Mouse (Mus musculus): ENCODE data around the gene Exoc3l4. TPM values are rescaled to one million over a fixed set of nuclear protein-coding genes. Genes with fewer than 3 reads are reported as not detected.
A peak's percentile ranks its signal among the peaks of the same experiment; 100 is the strongest.

The Exoc3l4 gene
- polyA plus RNA-seq, 1 experiment from 2014 or later = 10.7 TPM

DNA sequence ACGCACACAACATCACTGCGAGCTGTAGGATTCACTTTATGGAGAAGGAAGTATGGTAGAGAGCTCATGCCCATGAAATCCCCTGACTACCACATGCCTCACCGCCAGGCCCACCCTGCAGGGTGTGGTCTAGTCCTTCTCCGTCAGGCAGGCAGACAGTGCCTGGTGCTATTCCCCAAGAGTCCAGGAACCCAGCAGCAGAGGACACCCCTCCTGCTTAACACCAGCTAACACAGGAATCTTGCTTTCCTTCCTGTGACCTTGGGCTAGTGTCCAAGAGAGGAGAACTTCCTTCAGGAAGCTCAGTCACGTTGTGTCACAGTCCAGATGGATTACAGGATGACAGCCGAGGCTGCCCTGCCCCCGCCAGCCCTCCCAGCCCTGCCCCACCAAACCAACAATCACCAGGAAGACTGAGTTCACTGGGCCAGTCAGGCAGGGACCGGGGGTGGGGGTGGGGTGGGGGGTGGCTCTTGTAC is 30.1 kb upstream of the Exoc3l4 start:
- no peak overlapping the region for H3K4me2 ChIP-seq
- ATAC-seq (ENCODE audit: insufficient read depth) (peak; percentile 94), DNase-seq (peak; percentile 79)
- no peak overlapping the region for H3K4me3 ChIP-seq (ENCODE audit: low read depth, low read length)
- 29% methylated on average over 8 of the region's 8 CpGs for WGBS
- peak overlapping the region; percentile 52; the same call in 1 of the 2 replicates for H3K27ac ChIP-seq (ENCODE audit: low read depth)
- no peaks in the 10 kb centered on the region for H3K27me3 ChIP-seq (ENCODE audit: insufficient read depth, low read length)
- no peaks in the 10 kb centered on the region for H3K9me3 ChIP-seq (ENCODE audit: low read depth, low read length)
- H3K9ac ChIP-seq = no peak overlapping the region
- peaks cover 10% of the 10 kb centered on the region for H3K4me1 ChIP-seq (ENCODE audit: insufficient read depth)
- no peak for TF ChIP-seq CTCF (IDR thresholded peaks at IDR 0.05; ENCODE audit: low read depth)
- H3K36me3 ChIP-seq (ENCODE audit: insufficient read depth) = no peaks in the 10 kb centered on the region

DNA sequence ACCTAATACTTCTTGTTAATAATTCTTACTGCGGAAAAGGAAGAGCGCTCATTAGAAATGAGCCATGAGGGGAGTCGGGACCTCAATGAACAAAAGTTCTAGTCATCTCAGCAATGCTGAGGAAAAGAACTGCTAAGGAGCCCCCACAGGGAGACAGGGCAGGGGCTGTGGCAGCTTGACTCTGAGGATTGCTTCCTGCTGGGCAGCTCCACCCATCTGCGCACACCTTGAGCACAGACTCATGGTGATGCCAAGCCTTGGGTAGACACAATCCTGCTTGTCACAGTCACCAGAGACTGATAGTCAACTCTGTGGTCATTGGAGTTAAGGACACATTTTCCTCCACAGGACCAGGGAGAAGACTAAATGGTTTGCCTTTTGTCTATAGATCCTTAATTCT is 29.7 kb upstream of the Exoc3l4 start:
- no peak for TF ChIP-seq CTCF (IDR thresholded peaks at IDR 0.05; ENCODE audit: low read depth)
- no peaks in the 10 kb centered on the region for H3K27me3 ChIP-seq (ENCODE audit: insufficient read depth, low read length)
- no peak overlapping the region for H3K9ac ChIP-seq
- no peaks in the 10 kb centered on the region for H3K9me3 ChIP-seq (ENCODE audit: low read depth, low read length)
- no peak overlapping the region for H3K4me3 ChIP-seq (ENCODE audit: low read depth, low read length)
- 64% methylated on average over 4 of the region's 4 CpGs for WGBS
- 0 out of 2 replicates have a peak overlapping the region, but pooled peaks have one; percentile 49 for H3K27ac ChIP-seq (ENCODE audit: low read depth)
- peaks cover 10% of the 10 kb centered on the region for H3K4me1 ChIP-seq (ENCODE audit: insufficient read depth)
- H3K36me3 ChIP-seq (ENCODE audit: insufficient read depth) = no peaks in the 10 kb centered on the region
- no peak for DNase-seq
- ATAC-seq (ENCODE audit: insufficient read depth) = 0 out of 2 replicates have a peak, but pooled peaks have one; percentile 28
- no peak overlapping the region for H3K4me2 ChIP-seq

DNA sequence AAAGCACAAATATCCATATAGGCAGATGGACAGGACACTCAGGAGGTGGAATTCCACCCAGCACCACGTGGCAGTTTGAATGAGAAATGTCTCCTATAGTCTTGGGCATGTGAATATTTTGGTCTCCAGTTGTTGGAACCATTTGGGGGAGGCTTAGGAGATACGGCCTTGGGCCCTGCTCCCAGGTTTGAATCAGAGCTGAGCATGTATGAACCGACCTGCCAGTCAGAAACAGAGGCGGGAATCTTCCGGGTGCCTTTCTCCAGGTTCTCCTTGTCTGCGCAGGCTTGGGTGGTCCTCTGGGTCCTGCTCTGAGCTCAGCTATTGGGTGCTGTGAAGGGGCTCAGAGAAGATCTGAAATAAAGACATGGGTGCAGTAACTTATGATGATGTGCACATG is 22.8 kb upstream of the Exoc3l4 start:
- Histone ChIP-seq H3K4me1 (ENCODE audit: insufficient read depth) (no peaks in the 10 kb centered on the region), H3K36me3 (ENCODE audit: insufficient read depth) (no peaks in the 10 kb centered on the region), H3K9me3 (ENCODE audit: low read depth, low read length) (no peaks in the 10 kb centered on the region), H3K4me3 (ENCODE audit: low read depth, low read length) (no peak overlapping the region), H3K9ac (no peak overlapping the region), H3K27me3 (ENCODE audit: insufficient read depth, low read length) (no peaks in the 10 kb centered on the region; the same call in 1 of the 2 replicates), H3K4me2 (no peak overlapping the region), H3K27ac (ENCODE audit: low read depth) (no peak overlapping the region)
- ATAC-seq (ENCODE audit: insufficient read depth) = no peak
- TF ChIP-seq CTCF (IDR thresholded peaks at IDR 0.05; ENCODE audit: low read depth) = no peak
- DNase-seq = no peak
- 86% methylated on average over 6 of the region's 6 CpGs for WGBS

DNA sequence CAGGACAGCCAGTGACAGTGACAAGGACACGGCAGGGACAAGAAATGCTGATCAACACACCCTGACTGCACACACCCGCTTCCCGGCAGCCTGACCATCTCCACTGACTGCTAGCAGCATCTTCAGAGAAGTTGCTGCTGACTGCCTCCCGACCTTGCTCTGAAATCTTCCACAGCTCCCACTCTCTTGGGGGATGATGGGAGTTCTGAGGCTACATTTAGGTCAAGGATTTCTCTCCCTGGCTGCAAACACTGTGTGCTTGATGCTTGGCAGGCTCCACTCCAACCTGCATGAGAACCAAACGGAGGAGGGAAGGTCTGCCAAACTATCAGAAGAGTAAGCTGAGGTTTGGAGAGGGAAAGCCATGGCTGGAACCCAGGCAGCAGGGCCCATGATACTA is 19.8 kb upstream of the Exoc3l4 start:
- no peak for DNase-seq
- Histone ChIP-seq H3K36me3 (ENCODE audit: insufficient read depth) (no peaks in the 10 kb centered on the region), H3K4me1 (ENCODE audit: insufficient read depth) (no peaks in the 10 kb centered on the region), H3K4me3 (ENCODE audit: low read depth, low read length) (no peak overlapping the region), H3K9me3 (ENCODE audit: low read depth, low read length) (no peaks in the 10 kb centered on the region), H3K27ac (ENCODE audit: low read depth) (no peak overlapping the region), H3K27me3 (ENCODE audit: insufficient read depth, low read length) (peaks cover 5% of the 10 kb centered on the region; the same call in 1 of the 2 replicates), H3K9ac (no peak overlapping the region), H3K4me2 (no peak overlapping the region)
- ATAC-seq (ENCODE audit: insufficient read depth) = no peak
- no peak for TF ChIP-seq CTCF (IDR thresholded peaks at IDR 0.05; ENCODE audit: low read depth)
- WGBS = 47% methylated on average over 5 of the region's 5 CpGs

DNA sequence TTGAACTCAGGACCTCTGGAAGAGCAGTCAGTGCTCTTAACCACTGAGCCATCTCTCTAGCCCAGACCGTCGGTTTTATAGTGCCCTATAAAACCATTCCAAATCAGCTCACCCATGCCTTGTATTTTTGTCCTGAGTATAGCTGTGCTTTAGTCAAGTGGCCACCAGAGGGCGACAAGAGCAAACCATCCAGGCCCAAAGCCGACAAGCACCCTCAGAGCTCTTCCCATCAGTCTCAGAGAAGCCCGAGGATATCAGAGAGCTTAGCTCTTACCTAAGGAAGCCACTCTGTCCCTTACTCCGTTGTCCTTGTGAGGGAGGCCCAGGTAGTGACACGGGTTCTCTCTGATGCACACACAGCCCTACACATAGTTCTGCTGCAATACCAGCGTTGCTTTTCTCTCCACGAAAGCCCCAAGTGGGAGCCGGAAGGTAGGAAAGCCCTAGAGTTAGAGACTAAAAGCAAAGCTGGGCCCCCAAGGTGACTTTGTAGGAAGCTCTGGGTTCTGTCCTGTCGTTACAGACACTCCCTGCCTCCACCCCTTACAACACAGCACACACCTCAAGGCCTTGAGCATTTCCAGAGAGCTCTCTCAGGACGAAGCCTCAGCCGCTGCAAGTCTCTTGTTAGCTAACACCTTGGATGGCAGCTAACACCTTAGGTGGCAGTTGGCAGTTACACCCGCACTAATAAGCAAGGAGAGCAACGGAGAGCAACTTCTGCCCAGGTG is 15.2 kb upstream of the Exoc3l4 start:
- no peak overlapping the region for H3K4me2 ChIP-seq

DNA sequence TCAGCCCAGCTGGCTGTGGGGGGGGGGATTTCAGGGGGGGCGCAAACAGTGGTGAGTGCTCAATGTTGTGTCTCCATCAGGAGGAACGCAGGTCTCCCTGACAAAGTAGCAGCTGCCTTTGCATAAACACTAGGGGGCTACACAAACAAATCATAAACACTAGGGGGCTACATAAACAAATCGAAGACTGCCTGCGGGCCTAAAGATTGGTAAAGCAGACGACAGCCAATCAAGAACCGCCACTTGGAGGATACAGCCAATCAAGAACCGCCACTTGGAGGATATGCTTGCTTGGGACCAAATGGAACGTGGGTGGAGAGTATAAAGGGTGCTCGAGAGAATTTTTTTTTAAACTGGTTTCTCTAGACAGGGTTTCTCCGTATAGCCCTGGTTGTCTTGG is 11.9 kb upstream of the Exoc3l4 start:
- Histone ChIP-seq H3K4me2 (no peak overlapping the region), H3K27ac (ENCODE audit: low read depth) (no peak overlapping the region), H3K9ac (no peak overlapping the region), H3K4me1 (ENCODE audit: insufficient read depth) (no peaks in the 10 kb centered on the region), H3K27me3 (ENCODE audit: insufficient read depth, low read length) (peaks cover 32% of the 10 kb centered on the region), H3K4me3 (ENCODE audit: low read depth, low read length) (no peak overlapping the region), H3K36me3 (ENCODE audit: insufficient read depth) (no peaks in the 10 kb centered on the region), H3K9me3 (ENCODE audit: low read depth, low read length) (no peaks in the 10 kb centered on the region)
- DNase-seq = no peak
- ATAC-seq (ENCODE audit: insufficient read depth) = no peak
- WGBS = 44% methylated on average over 10 of the region's 10 CpGs
- 0 out of 2 replicates have a peak, but pooled peaks have one; percentile 14 for TF ChIP-seq CTCF (IDR thresholded peaks at IDR 0.05; ENCODE audit: low read depth)

More for the DNA sequence above, 15.2 kb upstream of the Exoc3l4 start:
- H3K4me1 ChIP-seq (ENCODE audit: insufficient read depth) = no peaks in the 10 kb centered on the region
- H3K4me3 ChIP-seq (ENCODE audit: low read depth, low read length) = no peak overlapping the region
- H3K9me3 ChIP-seq (ENCODE audit: low read depth, low read length) = no peaks in the 10 kb centered on the region
- DNase-seq = peak; percentile 93
- peak; percentile 82 for ATAC-seq (ENCODE audit: insufficient read depth)
- peaks cover 12% of the 10 kb centered on the region for H3K27me3 ChIP-seq (ENCODE audit: insufficient read depth, low read length)
- TF ChIP-seq CTCF (IDR thresholded peaks at IDR 0.05; ENCODE audit: low read depth) = peak; percentile 95
- H3K36me3 ChIP-seq (ENCODE audit: insufficient read depth) = no peaks in the 10 kb centered on the region
- H3K27ac ChIP-seq (ENCODE audit: low read depth) = no peak overlapping the region
- WGBS = 20% methylated on average over 15 of the region's 15 CpGs
- no peak overlapping the region for H3K9ac ChIP-seq

DNA sequence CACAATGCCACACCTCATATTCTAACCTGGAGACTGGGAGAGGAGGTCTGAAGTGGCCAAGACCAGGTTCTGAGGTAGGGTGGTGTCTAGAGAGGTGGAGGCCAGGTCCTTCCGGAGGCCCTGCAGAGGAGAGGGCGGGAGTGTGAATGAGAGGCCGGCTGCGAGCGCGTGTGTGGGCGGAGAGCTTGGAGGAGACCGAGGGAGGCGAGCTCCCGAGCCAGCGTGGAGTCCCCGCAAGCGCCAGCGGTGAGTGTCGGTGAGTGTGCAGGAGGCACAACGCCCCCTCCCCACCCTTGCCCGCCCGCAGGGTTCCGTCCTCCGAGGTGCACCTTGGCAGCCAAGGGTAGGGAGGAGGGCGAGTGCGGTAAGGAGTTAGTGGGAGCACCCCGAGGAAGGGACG is 10.2 kb upstream of the Exoc3l4 start, which contains the start of gene Lbhd2:
Gene Lbhd2 (plus strand): TSS at position 188 of the 400 bp plus-strand sequence.
- peaks cover 30% of the 10 kb centered on the region for H3K27me3 ChIP-seq (ENCODE audit: insufficient read depth, low read length)
- no peak for TF ChIP-seq CTCF (IDR thresholded peaks at IDR 0.05; ENCODE audit: low read depth)
- no peak within 1 kb of the TSS for H3K27ac ChIP-seq (ENCODE audit: low read depth)
- ATAC-seq (ENCODE audit: insufficient read depth) = no peak
- DNase-seq = peak; percentile 22
- peak within 1 kb of the TSS; percentile 21 for H3K4me3 ChIP-seq (ENCODE audit: low read depth, low read length)
- H3K4me2 ChIP-seq = peak within 1 kb of the TSS; percentile 52
- H3K36me3 ChIP-seq (ENCODE audit: insufficient read depth) = no peaks in the 10 kb centered on the region
- WGBS = 1% methylated on average over 24 of the region's 24 CpGs
- H3K9ac ChIP-seq = peak within 1 kb of the TSS; percentile 8; the same call in 1 of the 2 replicates
- no peaks in the 10 kb centered on the region for H3K9me3 ChIP-seq (ENCODE audit: low read depth, low read length)
- no peaks in the 10 kb centered on the region for H3K4me1 ChIP-seq (ENCODE audit: insufficient read depth)

Measured in lung, embryonic 14.5 days (tissue).